Mouse (Mus musculus): Measurements from ENCODE around the gene Senp6. TPM values are rescaled to one million over a fixed set of nuclear protein-coding genes. Genes with fewer than 3 reads are reported as not detected.
"Not testable (repeated sequence)": the region's sequence is repeated elsewhere in the genome, so short reads cannot be mapped to it uniquely, and the experiment has no call there.

The Senp6 gene
- polyA plus RNA-seq (2015; fragmentation: Nextera tagmentation; extraction: Ambion mirVana) = 51.4 and 53.9 TPM in 2 replicates

GRCm38 (mm10) chr9:80066367-80067220 lies at the start of gene Senp6:
Gene Senp6 (plus strand): TSS chr9:80066903.
- Histone ChIP-seq H3K4me2 (peak within 1 kb of the TSS; percentile 64), H3K4me3 (peak within 1 kb of the TSS; percentile 97), H3K4me1 (replicated peaks) (peaks cover 26% of the 10 kb centered on the region), H3K27me3 (no peaks in the 10 kb centered on the region), H3K9ac (peak within 1 kb of the TSS; percentile 99), H3K9me3 (no peaks in the 10 kb centered on the region), H3K27ac (replicated peaks) (peak within 1 kb of the TSS; percentile 100), H3K36me3 (no peaks in the 10 kb centered on the region)
- WGBS = under 1% methylated on average over 51 of the region's 74 CpGs
- peak; percentile 93 for ATAC-seq (ENCODE audit: low FRiP score, low read depth)

DNA sequence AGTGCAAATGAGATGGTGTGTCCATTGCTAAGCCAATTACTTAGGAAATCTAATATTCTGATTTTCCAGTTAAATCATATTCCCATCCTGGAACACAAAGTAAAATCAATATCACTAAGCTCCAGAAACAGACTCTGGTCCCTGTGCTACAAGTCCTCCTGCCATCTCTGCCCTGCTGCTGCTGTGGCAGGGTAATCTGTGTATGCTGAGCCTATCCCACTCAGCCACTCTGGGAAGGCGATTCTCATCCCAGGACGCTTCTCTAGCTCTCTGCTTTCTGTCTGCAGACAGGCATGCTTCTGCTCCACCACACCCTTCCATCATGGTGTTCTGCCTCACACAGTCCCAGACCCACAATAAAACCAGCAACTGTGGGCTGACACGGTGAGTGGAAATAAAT lies 46.3 kb upstream of the Senp6 start:
- Histone ChIP-seq H3K4me3 (no peak overlapping the region), H3K27ac (replicated peaks) (no peak overlapping the region), H3K4me2 (no peak overlapping the region), H3K9me3 (no peaks in the 10 kb centered on the region), H3K36me3 (no peaks in the 10 kb centered on the region), H3K4me1 (replicated peaks) (no peaks in the 10 kb centered on the region), H3K27me3 (no peaks in the 10 kb centered on the region), H3K9ac (no peak overlapping the region)
- ATAC-seq (ENCODE audit: low FRiP score, low read depth) = no peak
- 74% methylated on average over 3 of the region's 3 CpGs for WGBS

- ATAC-seq (ENCODE audit: low FRiP score, low read depth) = no peak
- Histone ChIP-seq H3K36me3 (no peaks in the 10 kb centered on the region), H3K9ac (no peak overlapping the region), H3K27ac (replicated peaks) (no peak overlapping the region), H3K4me2 (no peak overlapping the region), H3K9me3 (no peaks in the 10 kb centered on the region), H3K4me1 (replicated peaks) (no peaks in the 10 kb centered on the region), H3K27me3 (no peaks in the 10 kb centered on the region), H3K4me3 (no peak overlapping the region)
- WGBS = 50% methylated on average over 1 of the region's 1 CpGs
These were observed 45.1 kb upstream of the Senp6 start for GRCm38 (mm10) chr9:80021648-80022047.

DNA sequence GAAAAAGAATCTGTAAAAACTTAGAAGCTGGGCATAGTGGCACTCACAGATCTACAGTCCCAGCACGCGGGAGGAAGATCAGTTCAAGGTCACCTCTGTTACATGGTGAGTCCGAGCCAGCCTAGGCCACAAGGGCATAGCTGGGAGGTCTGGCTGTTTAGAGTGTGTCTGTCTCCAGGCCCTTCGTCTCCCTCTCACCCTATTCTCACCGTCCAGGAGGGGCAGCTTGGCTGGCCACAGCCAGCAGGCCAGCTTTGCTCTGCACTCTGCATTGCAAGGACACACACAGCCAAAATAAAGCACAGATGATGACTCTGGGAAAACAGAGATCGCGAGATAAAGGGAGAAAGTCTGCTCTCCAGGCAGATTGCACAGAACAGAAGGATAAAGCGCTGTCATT lies 43.9 kb upstream of the Senp6 start:
- H3K27ac ChIP-seq (replicated peaks) = no peak overlapping the region
- no peaks in the 10 kb centered on the region for H3K9me3 ChIP-seq
- H3K4me3 ChIP-seq = no peak overlapping the region
- no peaks in the 10 kb centered on the region for H3K4me1 ChIP-seq (replicated peaks)
- H3K9ac ChIP-seq = no peak overlapping the region
- H3K27me3 ChIP-seq = no peaks in the 10 kb centered on the region
- ATAC-seq (ENCODE audit: low FRiP score, low read depth) = no peak
- no peaks in the 10 kb centered on the region for H3K36me3 ChIP-seq
- WGBS = 71% methylated on average over 8 of the region's 8 CpGs
- H3K4me2 ChIP-seq = no peak overlapping the region

GRCm38 (mm10) chr9:80025347-80025746 lies 41.4 kb upstream of the Senp6 start:
- not testable (repeated sequence) for H3K36me3 ChIP-seq; ATAC-seq (ENCODE audit: low FRiP score, low read depth); H3K4me1 ChIP-seq (replicated peaks); H3K27ac ChIP-seq (replicated peaks); H3K9ac ChIP-seq; H3K4me3 ChIP-seq; H3K4me2 ChIP-seq; H3K9me3 ChIP-seq; H3K27me3 ChIP-seq
- WGBS = 94% methylated on average over 5 of the region's 5 CpGs

DNA sequence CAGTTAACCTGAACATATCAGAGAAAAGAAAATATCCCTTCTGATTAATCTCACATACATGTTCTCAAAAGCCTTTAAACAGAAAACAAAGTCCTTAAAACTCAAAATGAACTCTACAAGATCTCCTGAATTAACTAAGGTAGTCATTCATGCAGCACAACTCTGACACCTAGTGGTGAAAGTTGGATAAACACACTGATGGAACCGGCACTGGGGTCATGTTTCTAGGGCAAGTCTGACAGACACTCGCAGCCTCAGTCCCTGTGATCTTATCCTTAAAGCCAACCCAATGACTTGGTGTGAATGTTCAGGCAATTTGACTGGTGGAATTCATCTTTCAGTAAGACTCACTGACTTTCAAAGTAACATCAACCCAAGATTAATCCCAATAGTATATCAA lies 40.7 kb upstream of the Senp6 start:
- no peak overlapping the region for H3K4me3 ChIP-seq
- H3K9me3 ChIP-seq = no peaks in the 10 kb centered on the region
- H3K36me3 ChIP-seq = no peaks in the 10 kb centered on the region
- whole genome bisulfite sequencing = 0% methylated on average over 2 of the region's 2 CpGs
- no peak for ATAC-seq (ENCODE audit: low FRiP score, low read depth)
- H3K9ac ChIP-seq = no peak overlapping the region
- no peak overlapping the region for H3K27ac ChIP-seq (replicated peaks)
- no peaks in the 10 kb centered on the region for H3K27me3 ChIP-seq
- no peak overlapping the region for H3K4me2 ChIP-seq
- H3K4me1 ChIP-seq (replicated peaks) = no peaks in the 10 kb centered on the region

DNA sequence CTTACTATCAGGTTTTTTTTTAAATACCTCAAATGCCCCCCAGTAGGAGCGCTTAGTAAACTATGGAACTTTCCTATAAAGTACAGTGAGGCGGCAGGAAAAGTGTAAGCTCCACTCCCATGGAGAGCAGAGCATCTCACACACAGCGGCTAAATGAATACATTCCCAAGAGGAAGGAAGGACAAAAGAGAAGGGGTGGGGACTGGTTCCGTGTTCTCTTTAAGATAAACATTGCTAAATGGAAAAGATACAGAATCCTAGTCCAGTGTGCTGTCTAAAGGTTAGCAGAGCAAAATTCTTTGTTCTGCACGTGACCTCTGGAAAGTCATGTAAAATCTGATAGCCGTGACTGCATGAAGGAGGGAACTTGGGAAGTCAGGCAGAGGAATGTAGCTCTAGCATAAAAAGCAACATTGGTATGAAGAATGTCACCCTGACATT lies 40.1 kb upstream of the Senp6 start:
- 75% methylated on average over 6 of the region's 6 CpGs for WGBS
- Histone ChIP-seq H3K27me3 (no peaks in the 10 kb centered on the region), H3K4me3 (no peak overlapping the region), H3K9ac (no peak overlapping the region), H3K9me3 (no peaks in the 10 kb centered on the region), H3K36me3 (no peaks in the 10 kb centered on the region), H3K27ac (replicated peaks) (no peak overlapping the region), H3K4me1 (replicated peaks) (no peaks in the 10 kb centered on the region), H3K4me2 (no peak overlapping the region)
- no peak for ATAC-seq (ENCODE audit: low FRiP score, low read depth)

- Histone ChIP-seq H3K4me3 (no peak overlapping the region), H3K4me2 (no peak overlapping the region), H3K9ac (no peak overlapping the region), H3K9me3 (no peaks in the 10 kb centered on the region), H3K36me3 (no peaks in the 10 kb centered on the region), H3K4me1 (replicated peaks) (no peaks in the 10 kb centered on the region), H3K27me3 (no peaks in the 10 kb centered on the region), H3K27ac (replicated peaks) (no peak overlapping the region)
- whole genome bisulfite sequencing = 95% methylated on average over 13 of the region's 13 CpGs
- no peak for ATAC-seq (ENCODE audit: low FRiP score, low read depth)
These were observed 29.3 kb upstream of the Senp6 start for GRCm38 (mm10) chr9:80037262-80037996.

- Histone ChIP-seq H3K4me2 (no peak overlapping the region), H3K36me3 (no peaks in the 10 kb centered on the region), H3K27ac (replicated peaks) (no peak overlapping the region), H3K4me1 (replicated peaks) (no peaks in the 10 kb centered on the region), H3K9ac (no peak overlapping the region), H3K27me3 (no peaks in the 10 kb centered on the region), H3K4me3 (no peak overlapping the region), H3K9me3 (no peaks in the 10 kb centered on the region)
- no peak for ATAC-seq (ENCODE audit: low FRiP score, low read depth)
These were observed 28.7 kb upstream of the Senp6 start for GRCm38 (mm10) chr9:80037997-80038383.

- Histone ChIP-seq H3K4me3 (no peak overlapping the region), H3K27me3 (no peaks in the 10 kb centered on the region), H3K4me2 (no peak overlapping the region), H3K9ac (no peak overlapping the region), H3K4me1 (replicated peaks) (no peaks in the 10 kb centered on the region), H3K36me3 (no peaks in the 10 kb centered on the region), H3K9me3 (no peaks in the 10 kb centered on the region), H3K27ac (replicated peaks) (no peak overlapping the region)
- WGBS = 4% methylated on average over 2 of the region's 2 CpGs
- no peak for ATAC-seq (ENCODE audit: low FRiP score, low read depth)
These were observed 27.3 kb upstream of the Senp6 start for GRCm38 (mm10) chr9:80039296-80039815.

DNA sequence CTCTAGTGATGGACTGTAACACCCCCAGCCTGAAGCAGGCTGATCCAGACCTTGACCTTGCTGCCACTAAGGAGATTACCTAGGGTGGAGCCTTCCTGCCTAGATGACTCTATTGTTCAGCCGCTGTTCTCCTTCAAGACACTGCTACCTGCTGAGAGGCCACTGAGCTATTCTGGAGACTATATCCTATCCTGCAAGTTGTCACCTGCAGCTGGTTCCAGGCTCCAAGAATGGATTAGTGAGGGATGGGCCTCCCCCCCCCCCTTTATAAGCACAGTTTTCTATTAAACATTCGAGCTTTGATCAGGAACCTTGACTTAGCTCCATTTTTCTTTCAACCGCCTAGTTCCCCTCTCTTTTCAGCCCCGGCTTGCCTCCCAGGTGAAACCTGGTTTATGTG lies 22.4 kb upstream of the Senp6 start:
- H3K9me3 ChIP-seq; H3K9ac ChIP-seq; ATAC-seq (ENCODE audit: low FRiP score, low read depth); H3K36me3 ChIP-seq; H3K4me1 ChIP-seq (replicated peaks); H3K4me2 ChIP-seq; H3K27me3 ChIP-seq; H3K4me3 ChIP-seq; H3K27ac ChIP-seq (replicated peaks): not testable (repeated sequence)
- WGBS = 89% methylated on average over 4 of the region's 4 CpGs

DNA sequence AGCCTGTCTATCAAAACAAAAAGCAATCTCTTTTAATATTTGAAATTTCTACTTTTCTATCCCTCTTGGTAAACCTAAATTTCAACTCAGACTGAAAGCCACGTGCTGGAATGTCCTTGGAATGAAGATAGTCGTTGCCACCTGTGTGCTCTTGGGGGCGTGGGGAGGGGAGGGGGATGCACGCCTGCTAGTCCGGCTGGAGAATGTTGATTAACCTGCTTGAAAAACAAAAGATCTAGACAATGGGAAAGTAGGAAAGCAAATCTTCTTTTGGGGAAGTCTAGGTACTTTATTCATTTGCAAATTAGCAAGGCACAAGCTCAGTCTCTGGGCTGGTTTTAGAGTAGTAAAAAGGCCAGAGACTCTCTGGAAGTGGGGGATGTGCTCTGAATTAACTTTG lies 17.4 kb upstream of the Senp6 start:
- not testable (repeated sequence) for H3K4me3 ChIP-seq; H3K27ac ChIP-seq (replicated peaks); H3K9ac ChIP-seq; H3K4me2 ChIP-seq; H3K27me3 ChIP-seq; H3K4me1 ChIP-seq (replicated peaks); ATAC-seq (ENCODE audit: low FRiP score, low read depth); H3K9me3 ChIP-seq; H3K36me3 ChIP-seq
- WGBS = 31% methylated on average over 5 of the region's 5 CpGs
